Mouse (Mus musculus) small intestine, adult 2 months (tissue): ENCODE results near the gene Hcls1. TPM values are rescaled to one million over a fixed set of nuclear protein-coding genes. Genes with fewer than 3 reads are reported as not detected.

ENCODE experiments used
- H3K27ac ChIP-seq: fragments of 200-500 bp; 2 replicates; pipeline ENCODE4 v1.5.1; 2012; ENCODE audit warnings: low read depth, low read length, control low read depth, inconsistent platforms; ENCODE audit not compliant: insufficient read depth
- H3K27me3 ChIP-seq: fragments of 200-500 bp; 2 replicates; pipeline ENCODE4 v1.6.1; 2012; ENCODE audit warnings: mild to moderate bottlenecking, moderate library complexity, low read length, inconsistent platforms; ENCODE audit not compliant: control insufficient read depth, insufficient read depth
- H3K36me3 ChIP-seq: fragments of 200-500 bp; 2 replicates; pipeline ENCODE4 v1.6.1; 2012; ENCODE audit warnings: mild to moderate bottlenecking, low read length, control low read depth, inconsistent platforms; ENCODE audit not compliant: control insufficient read depth, insufficient read depth
- H3K4me1 ChIP-seq: fragments of 200-500 bp; 2 replicates; pipeline ENCODE4 v1.6.1; 2012; ENCODE audit warnings: low read length, inconsistent platforms, mixed read lengths; ENCODE audit not compliant: control insufficient read depth, insufficient read depth, insufficient read length
- H3K4me3 ChIP-seq: fragments of 200-500 bp; 2 replicates; pipeline ENCODE4 v1.5.1; 2012; ENCODE audit warnings: low read depth, mild to moderate bottlenecking, control low read depth, inconsistent platforms, low read length, moderate library complexity
- CTCF ChIP-seq: fragments of 200-500 bp; IDR thresholded peaks from 2 replicates; pipeline ENCODE4 v1.5.1; 2012; ENCODE audit warnings: low read depth, mild to moderate bottlenecking, control low read depth, inconsistent platforms, low read length, moderate library complexity, mixed read lengths; ENCODE audit not compliant: insufficient replicate concordance, insufficient read length; ENCODE audit errors: extremely low read depth
- POLR2A ChIP-seq: fragments of 200-500 bp; IDR thresholded peaks from 2 replicates; pipeline ENCODE4 v1.6.1; 2012; ENCODE audit warnings: low read depth, mild to moderate bottlenecking, control low read depth, inconsistent platforms, low read length, moderate library complexity
- WGBS: fragments of 180-500 bp; shearing (Covaris S2); methylation state at CpG from one replicate; pipeline ENCODE4 v1.1.7; 2018; 5-methylcytosine and 5-hydroxymethylcytosine counted together
- polyA plus RNA-seq: library from polyadenylated mRNA; depleted of rRNA; stranded (reverse); fragments of >200 nt; gene quantifications from 2 replicates; pipeline ENCODE4 v1.2.3, GENCODE M21; 2012

The Hcls1 gene
- polyA plus RNA-seq, 1 experiment = 9.0 TPM

DNA sequence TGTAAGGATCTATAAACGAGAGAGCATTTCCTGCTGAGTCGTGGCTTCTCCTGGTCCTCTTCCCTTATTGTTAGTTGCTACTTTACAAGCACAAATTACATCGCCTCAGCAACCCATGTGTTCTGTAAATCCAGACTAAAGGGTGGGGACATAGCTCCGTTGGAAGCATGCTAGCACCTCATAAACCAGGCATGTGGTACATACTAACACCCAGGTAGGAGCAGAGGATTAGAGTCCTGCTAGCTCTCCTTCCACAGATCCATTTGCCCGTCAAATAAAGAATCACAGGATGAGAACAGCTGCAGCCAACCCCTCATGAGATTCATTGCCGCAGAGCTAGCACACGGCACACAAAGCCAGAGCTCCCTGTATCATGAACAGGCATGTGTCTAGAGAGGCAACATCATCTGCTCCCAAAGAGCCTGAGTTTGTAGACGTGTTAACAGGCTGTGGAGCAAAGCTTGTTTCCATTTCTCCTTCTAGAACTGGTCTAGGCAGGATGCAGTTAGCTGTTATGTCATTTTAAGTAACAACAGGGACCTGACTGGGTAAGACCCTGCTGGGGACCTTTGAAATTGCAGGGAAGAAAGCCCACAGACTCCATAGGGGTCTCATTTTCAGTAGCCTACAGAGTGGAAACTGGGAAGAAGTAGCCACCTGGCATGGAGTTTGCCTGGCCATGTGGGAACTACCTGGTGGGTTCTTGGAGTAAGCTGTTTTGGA, 15.0 kb downstream of the Hcls1 start:
- H3K27me3 ChIP-seq = no peaks in the 10 kb centered on the region
- H3K36me3 ChIP-seq = no peaks in the 10 kb centered on the region
- 48% methylated on average over 8 of the region's 8 CpGs for WGBS
- TF ChIP-seq POLR2A = no peak
- TF ChIP-seq CTCF = no peak
- no peak overlapping the region for H3K27ac ChIP-seq
- no peak overlapping the region for H3K4me3 ChIP-seq
- no peaks in the 10 kb centered on the region for H3K4me1 ChIP-seq

DNA sequence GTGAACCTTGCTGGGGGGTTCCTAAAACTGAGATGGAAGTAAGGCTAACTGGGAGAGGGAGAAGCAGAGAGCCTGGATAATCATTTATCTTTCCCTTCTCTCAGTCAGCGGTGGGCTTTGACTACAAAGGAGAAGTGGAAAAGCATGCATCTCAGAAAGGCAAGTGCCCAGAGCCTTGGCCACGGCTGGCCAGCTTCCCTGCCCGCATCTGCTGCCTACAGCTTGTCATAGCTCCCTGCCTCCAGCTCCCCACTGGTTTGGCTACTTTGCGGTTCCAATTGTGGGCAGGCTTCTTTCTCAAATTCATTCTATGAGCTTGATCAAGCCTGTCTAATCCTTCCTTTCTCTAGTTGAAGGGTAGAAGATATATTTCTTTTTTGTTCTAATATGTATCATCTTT, 16.2 kb downstream of the Hcls1 start:
- Histone ChIP-seq H3K4me1 (no peaks in the 10 kb centered on the region), H3K4me3 (no peak overlapping the region)
- WGBS = 58% methylated on average over 4 of the region's 4 CpGs

GRCm38 (mm10) chr16:36955106-36955505, 20.3 kb downstream of the Hcls1 start:
- no peaks in the 10 kb centered on the region for H3K36me3 ChIP-seq
- TF ChIP-seq POLR2A (no peak), CTCF (no peak)
- H3K27me3 ChIP-seq = no peaks in the 10 kb centered on the region
- no peaks in the 10 kb centered on the region for H3K4me1 ChIP-seq
- H3K27ac ChIP-seq = no peak overlapping the region
- H3K4me3 ChIP-seq = no peak overlapping the region
- 77% methylated on average over 11 of the region's 11 CpGs for WGBS

More for the DNA sequence above, 16.2 kb downstream of the Hcls1 start:
- Histone ChIP-seq H3K27ac (no peak overlapping the region), H3K36me3 (no peaks in the 10 kb centered on the region), H3K27me3 (no peaks in the 10 kb centered on the region)
- TF ChIP-seq POLR2A = no peak
- no peak for TF ChIP-seq CTCF

GRCm38 (mm10) chr16:36963415-36963814, 28.6 kb downstream of the Hcls1 start:
- Histone ChIP-seq H3K4me3 (no peak overlapping the region), H3K4me1 (no peaks in the 10 kb centered on the region), H3K27me3 (no peaks in the 10 kb centered on the region), H3K36me3 (no peaks in the 10 kb centered on the region), H3K27ac (no peak overlapping the region)
- TF ChIP-seq POLR2A = no peak
- 81% methylated on average over 4 of the region's 4 CpGs for WGBS

GRCm38 (mm10) chr16:36979127-36979526, 44.3 kb downstream of the Hcls1 start:
- TF ChIP-seq CTCF = no peak
- TF ChIP-seq POLR2A = no peak
- no peaks in the 10 kb centered on the region for H3K27me3 ChIP-seq
- WGBS = 90% methylated on average over 2 of the region's 2 CpGs
- no peaks in the 10 kb centered on the region for H3K36me3 ChIP-seq
- no peak overlapping the region for H3K4me3 ChIP-seq
- H3K27ac ChIP-seq = no peak overlapping the region
- H3K4me1 ChIP-seq = no peaks in the 10 kb centered on the region

- no peaks in the 10 kb centered on the region for H3K4me1 ChIP-seq
- H3K27ac ChIP-seq = no peak overlapping the region
- 69% methylated on average over 1 of the region's 1 CpGs for WGBS
- no peak overlapping the region for H3K4me3 ChIP-seq
- TF ChIP-seq POLR2A (no peak), CTCF (no peak)
- H3K27me3 ChIP-seq = no peaks in the 10 kb centered on the region
- H3K36me3 ChIP-seq = no peaks in the 10 kb centered on the region
Measured at GRCm38 (mm10) chr16:36983796-36984195, 49.0 kb downstream of the Hcls1 start.

- Histone ChIP-seq H3K36me3 (no peaks in the 10 kb centered on the region), H3K27ac (no peak overlapping the region), H3K4me3 (no peak overlapping the region), H3K4me1 (no peaks in the 10 kb centered on the region), H3K27me3 (no peaks in the 10 kb centered on the region)
- no peak for TF ChIP-seq CTCF
- TF ChIP-seq POLR2A = no peak
- WGBS = 58% methylated on average over 5 of the region's 5 CpGs
Measured at GRCm38 (mm10) chr16:36985636-36986042, 50.9 kb downstream of the Hcls1 start.
